Comparison of ENCODE assay signal across 10 mouse cellular contexts in genomic region chr2:4717769-4718661, GRCm38 (mm10). TPM values are rescaled to one million over a fixed set of nuclear protein-coding genes. Genes with fewer than 3 reads are reported as not detected.
DNase-seq lines count a peak whose midpoint lies in the region; ATAC-seq lines count a peak whose summit lies in the region.
"Had no signal": no experiment of that assay in that cellular context is flagged by ENCODE, and none has a peak within 500 bp of the region (broad histone marks: within the 10 kb centered on the region; RNA-seq: fewer than 3 reads in every experiment).

Gene Bend7, plus strand, starts transcription at chr2:4717831.

- peak within 1 kb of the TSS; percentile 84 for H3K9ac ChIP-seq in heart, embryonic 14.5 days (ENCODE audit: low read length)
- peak within 1 kb of the TSS; percentile 85 for H3K9ac ChIP-seq in kidney, embryonic 16.5 days (replicated peaks; ENCODE audit: low read length)
- H3K9ac ChIP-seq in lung, embryonic 15.5 days, result peak within 1 kb of the TSS; percentile 71

- H3K36me3 ChIP-seq in embryonic facial prominence, embryonic 10.5 days (replicated peaks), result no peaks in the 10 kb centered on the region
- no peaks in the 10 kb centered on the region for H3K36me3 ChIP-seq in heart, embryonic 14.5 days (ENCODE audit: control insufficient read depth, insufficient read depth, low read length)
- H3K36me3 ChIP-seq in kidney, embryonic 16.5 days (ENCODE audit: insufficient read depth, low read length), result no peaks in the 10 kb centered on the region
- H3K36me3 ChIP-seq in lung, embryonic 15.5 days, result no peaks in the 10 kb centered on the region

- H3K4me3 ChIP-seq in embryonic facial prominence, embryonic 10.5 days, result peak within 1 kb of the TSS; percentile 82
- H3K4me3 ChIP-seq in heart, embryonic 14.5 days (ENCODE audit: control insufficient read depth in 1 of 2, insufficient read depth in 1 of 2, low read depth in 1 of 2, low read length in 2 of 2), result peak within 1 kb of the TSS; percentile 84 to 96
- H3K4me3 ChIP-seq in kidney, embryonic 16.5 days (ENCODE audit: low read length), result peak within 1 kb of the TSS; percentile 80
- peak within 1 kb of the TSS; percentile 81 for H3K4me3 ChIP-seq in lung, embryonic 15.5 days

- under 1% methylated on average over 124 of the region's 124 CpGs for WGBS in embryonic facial prominence, embryonic 10.5 days
- under 1% methylated on average over 74 of the region's 124 CpGs for WGBS in heart, embryonic 14.5 days
- WGBS in kidney, embryonic 16.5 days, result under 1% methylated on average over 119 of the region's 124 CpGs
- under 1% methylated on average over 119 of the region's 124 CpGs for WGBS in lung, embryonic 15.5 days

- H3K4me1 ChIP-seq in embryonic facial prominence, embryonic 10.5 days, result peaks cover 5% of the 10 kb centered on the region; the same call in 1 of the 2 replicates
- H3K4me1 ChIP-seq in heart, embryonic 14.5 days (ENCODE audit: control insufficient read depth in 2 of 2, insufficient read depth in 2 of 2, low read length in 2 of 2), result no peaks in the 10 kb centered on the region
- H3K4me1 ChIP-seq in kidney, embryonic 16.5 days (ENCODE audit: insufficient read depth, low read length), result no peaks in the 10 kb centered on the region
- H3K4me1 ChIP-seq in lung, embryonic 15.5 days, result 0 out of 2 replicates have a peak, but pooled peaks cover 4% of the 10 kb centered on the region

- H3K4me2 ChIP-seq in heart, embryonic 14.5 days (ENCODE audit: low read length), result peak within 1 kb of the TSS; percentile 80
- peak within 1 kb of the TSS; percentile 89 for H3K4me2 ChIP-seq in kidney, embryonic 16.5 days (replicated peaks; ENCODE audit: low read depth, low read length)
- H3K4me2 ChIP-seq in lung, embryonic 15.5 days, result peak within 1 kb of the TSS; percentile 93

- peak; percentile 24 for DNase-seq in ovary, postnatal 10 days (ENCODE audit: low spot score)
- no peak for DNase-seq in ovary, adult 18-20 months (ENCODE audit: low spot score)
- DNase-seq in embryonic facial prominence, embryonic 10.5 days (ENCODE audit: low spot score), result peak; percentile 61
- DNase-seq in retina, postnatal 7 days (ENCODE audit: low read depth, low spot score), result peak; percentile 47

- H3K9me3 ChIP-seq in embryonic facial prominence, embryonic 10.5 days, result no peaks in the 10 kb centered on the region
- no peaks in the 10 kb centered on the region for H3K9me3 ChIP-seq in heart, embryonic 14.5 days (ENCODE audit: control insufficient read depth, low read length)
- no peaks in the 10 kb centered on the region for H3K9me3 ChIP-seq in kidney, embryonic 16.5 days (ENCODE audit: low read length)
- H3K9me3 ChIP-seq in lung, embryonic 15.5 days, result no peaks in the 10 kb centered on the region

- H3K27me3 ChIP-seq in embryonic facial prominence, embryonic 10.5 days (replicated peaks; ENCODE audit: low read depth, poor library complexity, severe bottlenecking), result peaks cover 63% of the 10 kb centered on the region
- peaks cover 20% of the 10 kb centered on the region for H3K27me3 ChIP-seq in heart, embryonic 14.5 days (ENCODE audit: control insufficient read depth, insufficient read depth, low read length)
- peaks cover 14% of the 10 kb centered on the region for H3K27me3 ChIP-seq in kidney, embryonic 16.5 days (ENCODE audit: insufficient read depth, low read length)
- peaks cover 40% of the 10 kb centered on the region for H3K27me3 ChIP-seq in lung, embryonic 15.5 days

- ATAC-seq in heart, embryonic 14.5 days (ENCODE audit: insufficient number of reproducible peaks, insufficient read depth, low FRiP score, low read depth), result peak; percentile 88
- peak; percentile 90 for ATAC-seq in kidney, embryonic 16.5 days (ENCODE audit: low FRiP score, low TSS enrichment)
- peak; percentile 85 for ATAC-seq in lung, embryonic 15.5 days (ENCODE audit: borderline replicate concordance, extremely low read depth, low FRiP score, low TSS enrichment)
- ATAC-seq in monocyte, adult 5-6 weeks (replicated peaks; ENCODE audit: insufficient number of reproducible peaks, low FRiP score, low TSS enrichment, poor library complexity, severe bottlenecking), result no peak

- H3K27ac ChIP-seq in embryonic facial prominence, embryonic 10.5 days (replicated peaks), result peak within 1 kb of the TSS; percentile 84
- H3K27ac ChIP-seq in heart, embryonic 14.5 days (replicated peaks in 1 of 2; ENCODE audit: control insufficient read depth in 1 of 2, insufficient read depth in 1 of 2, low read depth in 2 of 2, low read length in 2 of 2), result peak within 1 kb of the TSS; percentile 39 to 61; a peak in 3 of 4 replicates
- H3K27ac ChIP-seq in kidney, embryonic 16.5 days (ENCODE audit: low read length), result peak within 1 kb of the TSS; percentile 80
- H3K27ac ChIP-seq in lung, embryonic 15.5 days, result peak within 1 kb of the TSS; percentile 89
- H3K27ac ChIP-seq: macrophage had no signal

RNA-seq across cellular contexts. Expression of gene Bend7, which starts in this region (rescaled TPM):
- 2.1 and 2.5 TPM in 2 replicates for polyA plus RNA-seq in embryonic facial prominence, embryonic 10.5 days (2016; fragmentation: Nextera tagmentation; extraction: Ambion mirVana)
- polyA plus RNA-seq in heart, embryonic 14.5 days (2014; fragmentation: Nextera tagmentation; extraction: Ambion mirVana), result 2.6 and 2.9 TPM in 2 replicates
- 6.2 and 6.4 TPM in 2 replicates for polyA plus RNA-seq in kidney, embryonic 16.5 days (2015; fragmentation: Nextera tagmentation; extraction: Ambion mirVana)
- 10.2 and 11.8 TPM in 2 replicates for polyA plus RNA-seq in lung, embryonic 15.5 days (2015; fragmentation: Nextera tagmentation; extraction: Ambion mirVana)
- total RNA-seq in monocyte, adult 5-6 weeks (2017), result not detected in 3 replicates
- total RNA-seq: MEL had no signal
